Mouse (Mus musculus): Measurements from ENCODE around the gene Nkx2-3.

The Nkx2-3 gene

GRCm38 (mm10) chr19:43612051-43612450 is at the start of gene Nkx2-3:
Nkx2-3 (plus strand) TSS chr19:43612325.
- peak; percentile 90 for DNase-seq

GRCm38 (mm10) chr19:43563166-43563565 is 49.0 kb upstream of the Nkx2-3 start:
- peak; percentile 80 for DNase-seq

- DNase-seq = no peak
Measured at GRCm38 (mm10) chr19:43568298-43568697, 43.8 kb upstream of the Nkx2-3 start.

GRCm38 (mm10) chr19:43569133-43569532 is 43.0 kb upstream of the Nkx2-3 start:
- no peak for DNase-seq

GRCm38 (mm10) chr19:43570831-43571790 is 41.0 kb upstream of the Nkx2-3 start:
- peak; percentile 96 for DNase-seq

- no peak for DNase-seq
Measured at GRCm38 (mm10) chr19:43579081-43579796, 32.9 kb upstream of the Nkx2-3 start.

- DNase-seq = peak; percentile 14
Measured at GRCm38 (mm10) chr19:43581185-43581584, 30.9 kb upstream of the Nkx2-3 start.

GRCm38 (mm10) chr19:43583192-43583591 is 28.9 kb upstream of the Nkx2-3 start:
- no peak for DNase-seq

- peak; percentile 78 for DNase-seq
Measured at GRCm38 (mm10) chr19:43583595-43583994, 28.5 kb upstream of the Nkx2-3 start.

- peak; percentile 90 for DNase-seq
Measured at GRCm38 (mm10) chr19:43584788-43585187, 27.3 kb upstream of the Nkx2-3 start.

GRCm38 (mm10) chr19:43592026-43592425 is 20.1 kb upstream of the Nkx2-3 start:
- peak; percentile 59 for DNase-seq

GRCm38 (mm10) chr19:43596981-43597380 is 15.1 kb upstream of the Nkx2-3 start:
- DNase-seq = no peak

GRCm38 (mm10) chr19:43598741-43599660 is 13.1 kb upstream of the Nkx2-3 start:
- DNase-seq = no peak

GRCm38 (mm10) chr19:43599776-43600544 is 12.2 kb upstream of the Nkx2-3 start:
- no peak for DNase-seq

GRCm38 (mm10) chr19:43600545-43601331 is 11.4 kb upstream of the Nkx2-3 start:
- no peak for DNase-seq

GRCm38 (mm10) chr19:43601440-43601839 is 10.7 kb upstream of the Nkx2-3 start:
- DNase-seq = no peak

GRCm38 (mm10) chr19:43601996-43602590 is 10.0 kb upstream of the Nkx2-3 start:
- DNase-seq = no peak

GRCm38 (mm10) chr19:43603521-43603920 is 8.6 kb upstream of the Nkx2-3 start:
- no peak for DNase-seq

GRCm38 (mm10) chr19:43604492-43605120 is 7.5 kb upstream of the Nkx2-3 start:
- DNase-seq = peak; percentile 85

All from heart, adult 11 months (tissue).